Mouse (Mus musculus) large intestine, adult 2 months (tissue): ENCODE measurements around the gene Otop3. TPM values are rescaled to one million over a fixed set of nuclear protein-coding genes. Genes with fewer than 3 reads are reported as not detected.

ENCODE experiments used
- DNase-seq: peaks from one replicate; pipeline ENCODE4 v3.0.0-alpha.2; 2012; ENCODE audit warnings: low read depth, low spot score
- WGBS: fragments of 180-500 bp; shearing (Covaris S2); methylation state at CpG from one replicate; pipeline ENCODE4 v1.1.7; 2018; 5-methylcytosine and 5-hydroxymethylcytosine counted together
- polyA plus RNA-seq: library from polyadenylated mRNA; depleted of rRNA; stranded (reverse); fragments of >200 nt; gene quantifications from 2 replicates; pipeline ENCODE4 v1.2.3, GENCODE M21; 2012

The Otop3 gene
- polyA plus RNA-seq, 1 experiment = 0.06 TPM

DNA sequence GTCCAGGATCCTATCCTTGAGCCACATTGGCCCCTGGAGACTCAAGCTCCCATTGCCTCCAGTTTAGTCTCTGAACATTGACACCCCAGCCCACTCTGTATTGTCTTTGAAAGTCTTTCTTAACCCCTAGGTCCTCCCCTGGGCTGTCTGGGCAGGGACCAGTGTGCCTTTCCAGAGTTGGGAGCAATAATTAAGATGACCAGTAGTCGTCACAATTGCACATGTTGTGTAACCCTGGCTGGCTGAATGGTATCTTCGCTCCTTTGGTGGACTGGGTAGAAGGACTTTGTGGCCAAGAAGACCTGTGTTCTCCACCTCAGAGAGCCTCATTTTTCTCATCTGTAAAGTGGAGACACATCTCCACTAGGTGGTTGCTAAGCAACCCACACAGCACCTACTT is 20.3 kb upstream of the Otop3 start:
- DNase-seq = no peak
- 22% methylated on average over 2 of the region's 2 CpGs for WGBS

DNA sequence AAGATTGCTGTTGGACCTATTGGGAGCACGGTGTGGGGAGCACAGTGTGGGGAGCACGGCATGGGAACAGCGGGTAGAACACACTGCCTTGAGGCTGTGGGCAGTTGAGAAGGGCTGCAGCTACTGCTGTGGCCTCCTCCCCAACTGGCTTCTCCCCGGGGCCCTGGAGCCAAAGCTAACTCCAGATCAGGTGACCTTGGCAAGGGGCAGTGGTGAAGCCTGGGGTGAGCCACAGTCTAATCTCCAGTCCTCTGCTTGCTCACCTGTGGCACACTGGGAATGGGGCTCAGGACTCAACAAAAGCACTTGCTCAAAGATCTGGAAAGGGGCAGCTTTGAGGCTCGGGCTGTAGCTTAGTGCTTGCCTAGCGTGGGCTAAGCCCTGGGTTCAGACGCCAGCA is 17.3 kb upstream of the Otop3 start:
- 59% methylated on average over 7 of the region's 7 CpGs for WGBS
- no peak for DNase-seq

GRCm38 (mm10) chr11:115318245-115319027 is 16.1 kb upstream of the Otop3 start:
- 8% methylated on average over 63 of the region's 63 CpGs for WGBS
- DNase-seq = no peak

DNA sequence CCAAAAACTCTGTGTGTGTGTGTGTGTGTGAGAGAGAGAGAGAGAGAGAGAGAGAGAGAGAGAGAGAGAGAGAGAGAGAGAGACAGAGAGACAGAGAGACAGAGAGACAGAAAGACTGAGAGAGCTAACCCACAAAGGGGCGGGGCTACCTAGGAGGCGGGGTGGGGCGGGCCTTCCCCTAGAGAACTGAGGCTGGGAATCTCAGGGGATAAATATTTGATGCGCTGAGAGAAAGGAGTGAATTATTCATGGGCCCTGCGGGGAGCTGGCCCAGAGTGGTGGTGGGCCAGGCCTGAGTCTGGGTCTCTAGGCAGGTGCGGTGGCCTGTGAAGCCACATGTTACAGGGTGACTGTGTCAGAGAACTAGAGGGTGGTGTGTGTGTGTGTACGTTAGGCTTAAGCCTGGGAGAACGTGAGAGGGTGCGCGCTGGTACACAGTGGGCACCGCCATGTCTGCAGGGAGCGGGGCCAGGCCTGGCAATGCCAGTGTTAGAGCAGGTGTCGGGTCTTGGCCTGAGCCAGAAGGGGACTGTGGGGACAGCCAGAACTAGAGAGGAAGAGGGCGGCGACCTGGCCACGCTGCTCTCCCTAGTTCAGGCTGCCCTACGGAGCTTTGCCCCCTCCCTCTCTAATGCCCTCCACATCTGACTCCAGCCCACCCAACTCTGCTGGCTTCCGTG is 14.7 kb upstream of the Otop3 start:
- WGBS = 11% methylated on average over 18 of the region's 18 CpGs
- DNase-seq = no peak

DNA sequence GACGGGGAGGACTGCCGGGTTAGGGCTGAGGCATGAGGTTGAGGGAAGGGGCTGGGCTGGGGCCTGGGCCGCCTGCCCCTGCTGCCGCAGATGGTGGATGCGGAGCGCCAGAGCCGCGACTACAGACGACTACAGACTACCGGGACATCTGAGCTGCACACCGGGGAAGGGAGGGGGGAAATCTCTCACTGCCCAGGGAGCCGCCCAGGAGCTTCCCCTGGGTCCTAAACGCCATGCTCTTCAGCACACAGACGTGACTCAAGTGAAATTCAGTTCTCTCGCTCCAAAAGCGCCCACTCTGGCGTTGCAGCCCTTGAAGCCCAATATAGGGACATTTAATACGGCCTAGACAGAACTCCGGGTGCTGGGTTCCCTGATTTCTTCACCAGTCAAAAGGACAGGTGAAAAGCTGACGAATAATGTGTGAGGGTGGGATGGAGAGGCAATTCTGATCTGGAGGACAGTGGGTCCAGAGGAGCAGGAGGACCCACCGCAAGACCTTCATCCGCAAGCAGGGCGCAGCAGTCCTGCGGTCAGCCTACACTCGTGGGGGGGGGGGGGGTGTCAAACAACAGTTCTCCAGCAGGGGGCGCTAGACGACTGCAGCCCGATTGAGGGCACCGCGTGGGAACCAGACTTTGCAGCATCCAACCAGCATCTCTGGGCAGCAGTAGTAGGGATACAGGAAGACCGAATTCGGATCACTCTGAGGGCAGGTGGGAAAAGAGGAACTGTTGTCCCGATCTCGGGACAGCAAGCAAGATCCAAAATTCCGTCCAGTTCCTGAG is 12.4 kb upstream of the Otop3 start, which contains the start of gene Ush1g:
Ush1g (minus strand) TSS at position 136 of the 788 bp plus-strand sequence.
- DNase-seq = no peak
- WGBS = 4% methylated on average over 34 of the region's 35 CpGs

DNA sequence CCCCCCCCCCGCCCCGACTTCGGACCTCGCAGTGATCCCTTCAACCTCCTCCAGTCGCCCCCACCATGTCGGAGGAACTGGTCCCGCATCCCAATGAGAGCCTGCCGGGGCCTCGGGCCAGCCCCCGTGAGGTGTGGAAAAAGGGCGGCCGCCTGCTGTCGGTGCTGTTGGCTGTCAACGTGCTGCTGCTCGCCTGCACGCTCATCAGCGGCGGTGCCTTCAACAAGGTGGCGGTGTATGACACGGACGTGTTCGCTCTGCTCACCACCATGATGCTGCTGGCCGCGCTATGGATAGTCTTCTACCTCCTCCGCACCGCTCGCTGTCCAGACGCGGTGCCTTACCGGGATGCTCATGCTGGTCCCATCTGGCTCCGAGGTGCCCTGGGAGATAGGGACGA is 11.2 kb upstream of the Otop3 start:
- no peak for DNase-seq
- 21% methylated on average over 32 of the region's 32 CpGs for WGBS

DNA sequence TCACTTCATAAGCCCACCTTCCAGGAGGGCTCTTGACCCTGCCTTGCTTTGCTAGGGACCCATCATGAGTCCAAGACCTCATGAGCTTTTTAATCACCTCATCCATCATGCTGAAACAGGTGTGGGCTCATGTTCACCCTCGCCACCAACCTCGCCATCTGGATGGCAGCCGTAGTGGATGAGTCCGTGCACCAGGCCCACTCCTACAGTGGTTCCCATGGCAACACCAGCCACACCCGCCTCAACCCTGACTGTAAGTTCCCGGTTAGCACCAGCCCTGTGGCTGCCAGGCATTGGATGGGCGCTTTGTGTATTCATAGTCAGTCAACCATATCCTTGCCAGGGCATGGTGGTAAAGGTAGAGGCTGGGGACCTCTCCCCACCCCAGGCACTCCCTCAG is 7.8 kb upstream of the Otop3 start:
- no peak for DNase-seq
- 31% methylated on average over 7 of the region's 7 CpGs for WGBS

DNA sequence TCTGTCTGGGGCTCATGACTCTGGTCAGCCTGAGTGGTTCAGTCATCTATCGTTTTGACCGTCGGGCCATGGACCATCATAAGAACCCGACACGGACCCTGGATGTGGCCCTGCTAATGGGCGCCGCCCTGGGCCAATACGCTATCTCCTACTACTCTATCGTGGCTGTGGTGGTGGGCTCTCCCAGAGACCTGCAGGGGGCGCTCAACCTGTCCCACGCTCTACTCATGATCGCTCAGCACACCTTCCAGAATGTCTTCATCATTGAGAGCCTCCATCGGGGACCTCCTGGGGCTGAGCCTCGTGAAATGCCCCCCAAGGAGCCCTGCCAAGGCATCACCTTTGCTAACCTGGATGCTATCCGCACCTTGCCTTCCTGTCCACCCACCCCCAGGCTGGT is 5.2 kb upstream of the Otop3 start:
- WGBS = 61% methylated on average over 15 of the region's 15 CpGs
- no peak for DNase-seq

- DNase-seq = peak; percentile 46
- WGBS = 20% methylated on average over 12 of the region's 12 CpGs
Measured at GRCm38 (mm10) chr11:115335223-115335622, 692 bp downstream of the Otop3 start.

- DNase-seq = no peak
- WGBS = 12% methylated on average over 6 of the region's 6 CpGs
Measured at GRCm38 (mm10) chr11:115336115-115336514, 1.6 kb downstream of the Otop3 start.

DNA sequence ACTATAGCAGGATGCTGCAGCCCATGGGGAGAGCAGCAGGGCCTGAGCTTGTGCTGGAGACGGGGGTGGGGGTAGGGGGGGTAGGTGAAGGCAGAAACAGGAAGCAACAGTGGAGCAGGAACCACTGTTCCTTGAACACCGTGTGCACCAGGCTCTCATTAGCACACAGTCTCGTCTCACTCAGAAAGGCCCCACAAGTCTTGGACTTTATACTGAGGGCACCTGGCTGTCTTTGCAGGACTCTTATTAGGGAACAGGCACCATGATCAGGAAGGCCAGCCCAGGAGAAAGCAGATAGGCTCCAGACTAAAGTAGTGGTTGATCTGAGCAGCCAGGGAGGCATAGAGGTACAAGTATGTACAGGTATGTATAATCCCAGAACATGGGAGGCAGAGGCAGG is 2.8 kb downstream of the Otop3 start:
- no peak for DNase-seq
- WGBS = 23% methylated on average over 3 of the region's 3 CpGs

DNA sequence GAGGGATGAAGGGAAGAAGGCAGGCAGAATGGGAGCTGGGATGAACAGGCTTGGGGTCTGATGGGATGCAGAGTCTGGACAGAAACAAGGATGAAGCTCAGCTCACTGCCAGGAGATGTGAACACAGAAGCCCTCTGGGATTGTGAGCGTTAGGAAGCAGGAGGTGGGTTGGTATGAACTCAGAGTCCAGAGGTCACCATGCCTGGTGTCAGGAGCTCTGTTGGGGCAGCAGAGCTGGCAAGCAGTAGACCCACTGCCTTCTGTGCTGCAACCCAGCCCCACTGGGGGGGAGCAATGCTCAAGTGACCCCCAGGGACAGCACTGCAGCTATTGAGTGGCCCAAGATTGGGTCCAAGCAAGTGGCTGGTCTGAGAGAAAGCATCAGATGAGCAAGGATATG is 3.3 kb downstream of the Otop3 start:
- no peak for DNase-seq
- WGBS = 29% methylated on average over 1 of the region's 1 CpGs

DNA sequence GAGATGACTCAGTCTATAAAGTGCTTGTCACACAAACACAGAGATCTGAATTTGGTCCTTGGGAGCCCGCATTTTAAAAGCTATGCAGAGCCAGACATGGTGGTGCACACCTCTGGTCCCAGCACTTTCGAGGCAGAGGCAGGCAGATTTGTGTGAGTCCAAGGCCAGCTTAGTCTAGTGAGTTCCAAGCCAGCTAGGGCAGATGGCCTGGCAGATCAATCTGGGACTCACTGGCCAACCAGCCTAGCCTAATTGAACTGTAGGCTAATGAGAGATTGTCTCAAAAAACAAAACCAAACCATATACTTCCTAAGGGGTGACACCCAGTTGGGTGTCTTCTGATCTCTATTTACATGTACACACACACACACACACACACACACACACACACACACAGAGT is 6.7 kb downstream of the Otop3 start:
- WGBS = 39% methylated on average over 2 of the region's 2 CpGs

DNA sequence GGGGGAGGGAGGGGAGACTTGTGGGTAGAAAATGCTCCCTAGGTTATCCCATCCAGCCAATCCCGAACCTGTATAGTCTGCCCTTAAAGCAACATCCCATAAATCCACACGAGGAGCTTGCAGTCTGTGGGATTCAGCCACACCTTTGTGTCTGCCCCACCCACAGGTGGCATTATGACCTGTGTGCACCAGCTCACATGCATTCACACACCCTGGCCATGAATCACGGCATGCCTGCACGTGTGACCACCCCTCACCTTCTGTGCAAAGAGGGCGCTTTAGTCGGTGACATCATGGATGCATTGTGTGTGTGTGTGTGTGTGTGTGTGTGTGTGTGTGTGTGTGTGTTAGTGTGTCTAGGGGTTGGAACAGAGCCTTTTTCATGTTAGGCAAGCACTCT is 7.3 kb downstream of the Otop3 start:
- no peak for DNase-seq
- WGBS = 31% methylated on average over 6 of the region's 6 CpGs

More for the DNA sequence above, 6.7 kb downstream of the Otop3 start:
- no peak for DNase-seq

DNA sequence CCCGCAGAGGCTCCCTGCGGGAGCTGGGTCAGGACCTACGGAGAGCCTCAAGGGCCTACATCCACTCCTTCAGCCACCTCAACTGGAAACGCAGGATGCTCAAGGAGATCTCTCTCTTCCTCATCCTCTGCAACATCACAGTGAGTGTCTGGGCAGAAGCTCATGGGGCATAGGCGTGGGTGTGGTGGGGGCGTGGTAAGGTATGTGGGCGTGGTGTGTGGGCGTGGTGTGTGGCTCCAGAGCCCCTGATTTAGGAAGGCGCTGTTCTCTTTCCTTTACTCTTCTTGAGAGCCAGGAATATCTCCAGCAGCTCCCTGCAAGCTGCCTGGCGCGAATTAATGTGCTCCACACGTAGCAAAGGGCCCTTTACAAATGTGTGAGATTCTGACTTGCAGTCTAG is 10.4 kb downstream of the Otop3 start:
- 25% methylated on average over 12 of the region's 12 CpGs for WGBS
- no peak for DNase-seq

- DNase-seq = no peak
- 47% methylated on average over 7 of the region's 7 CpGs for WGBS
Measured at GRCm38 (mm10) chr11:115345515-115345914, 11.0 kb downstream of the Otop3 start.

- 74% methylated on average over 17 of the region's 17 CpGs for WGBS
- DNase-seq = no peak
Measured at GRCm38 (mm10) chr11:115348681-115349248, 14.2 kb downstream of the Otop3 start.

- WGBS = 80% methylated on average over 4 of the region's 4 CpGs
- no peak for DNase-seq
Measured at GRCm38 (mm10) chr11:115349976-115350375, 15.4 kb downstream of the Otop3 start.

GRCm38 (mm10) chr11:115353375-115353774 is 18.8 kb downstream of the Otop3 start:
- DNase-seq = no peak
- WGBS = 90% methylated on average over 5 of the region's 5 CpGs

- 10% methylated on average over 8 of the region's 8 CpGs for WGBS
Measured at GRCm38 (mm10) chr11:115354183-115354582, 19.7 kb downstream of the Otop3 start.

More at GRCm38 (mm10) chr11:115354183-115354582, 19.7 kb downstream of the Otop3 start:
- DNase-seq = no peak
